Mouse (Mus musculus) kidney, postnatal 25 days (tissue): ENCODE data around the gene Aebp2.
A peak's percentile ranks its signal among the peaks of the same experiment; 100 is the strongest.

Experiments
- DNase-seq, 2 experiments: peaks; one replicate each; pipeline ENCODE4 v3.0.0; 2021; ENCODE audit warnings: mixed read lengths in 2 of 2

Gene Aebp2

DNA sequence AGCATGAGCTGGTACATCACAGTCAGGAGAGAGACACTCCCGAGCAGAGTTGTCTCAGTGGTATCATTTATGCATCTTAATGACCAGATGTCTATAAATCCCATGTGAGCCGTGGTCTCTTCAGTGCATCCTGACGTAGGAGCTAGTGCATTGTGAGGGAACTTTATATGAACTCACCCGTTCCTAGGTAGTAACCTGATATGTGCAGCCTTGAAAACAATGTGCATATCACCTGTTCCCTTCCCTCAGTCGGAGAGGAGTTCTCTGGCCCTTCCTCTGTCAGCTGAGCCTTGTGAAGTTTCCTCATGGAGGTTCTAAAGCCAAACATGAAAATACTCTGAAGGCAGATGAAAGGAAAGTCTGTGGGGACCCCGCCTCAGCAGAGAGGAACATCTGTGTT, 78.8 kb downstream of the Aebp2 start:
- DNase-seq: no peak

DNA sequence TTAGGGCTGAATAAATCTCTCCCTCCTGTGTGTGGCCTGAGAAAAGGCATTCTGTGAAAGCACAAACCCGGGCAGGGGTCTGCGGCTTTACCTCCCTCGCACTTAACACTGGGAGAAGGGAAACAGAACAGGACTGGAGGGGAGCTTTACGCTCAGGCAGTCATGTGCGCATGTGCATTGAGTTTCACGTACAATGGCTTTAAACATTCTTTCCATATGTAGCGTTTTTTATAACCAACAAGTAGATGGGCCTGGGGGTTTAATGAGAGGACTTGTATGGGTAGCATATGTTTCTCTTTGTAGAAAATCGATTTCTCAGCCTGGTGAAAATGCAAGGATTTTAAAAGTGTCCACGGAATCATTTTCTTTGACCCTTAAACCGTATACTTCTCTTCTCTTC, 82.7 kb downstream of the Aebp2 start:
- DNase-seq: no peak

DNA sequence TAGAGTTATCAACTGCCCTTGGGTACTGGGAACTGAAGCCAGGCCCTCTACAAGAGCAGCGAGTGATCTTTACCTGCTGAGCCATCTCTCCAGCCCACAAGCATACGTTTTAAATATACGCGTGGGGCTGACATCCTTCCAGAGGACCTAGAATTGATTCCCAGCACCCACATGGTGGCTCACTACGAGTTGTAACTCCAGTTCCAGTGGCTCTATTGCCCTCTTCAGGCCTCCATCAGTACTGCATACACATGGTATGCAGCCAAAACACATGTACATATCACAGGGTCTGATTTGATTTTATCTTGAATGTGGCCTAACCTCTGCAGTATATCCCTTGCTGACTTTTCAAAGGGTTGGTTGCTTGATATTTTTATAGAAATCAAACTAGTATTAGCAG, 83.6 kb downstream of the Aebp2 start:
- DNase-seq: no peak

DNA sequence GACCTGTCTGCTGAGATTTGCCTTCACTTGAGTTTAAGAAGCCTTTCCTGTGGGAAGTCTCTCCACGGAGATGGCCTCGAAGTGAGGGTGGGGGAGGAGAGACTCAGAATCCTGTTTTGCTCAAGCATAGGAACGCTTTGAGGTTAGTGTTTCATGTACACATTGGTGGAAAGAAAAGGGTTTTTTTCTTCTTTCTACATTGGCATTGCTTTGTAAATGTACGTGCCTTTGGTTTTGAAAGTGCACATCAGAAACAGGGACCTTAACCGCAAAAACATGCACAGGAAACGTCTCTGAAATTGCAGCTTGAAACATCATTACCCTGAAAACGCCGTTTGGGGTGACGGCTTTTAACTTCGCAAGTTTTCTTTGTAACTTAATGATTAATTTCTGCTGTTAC, 85.6 kb downstream of the Aebp2 start:
- DNase-seq: no peak

DNA sequence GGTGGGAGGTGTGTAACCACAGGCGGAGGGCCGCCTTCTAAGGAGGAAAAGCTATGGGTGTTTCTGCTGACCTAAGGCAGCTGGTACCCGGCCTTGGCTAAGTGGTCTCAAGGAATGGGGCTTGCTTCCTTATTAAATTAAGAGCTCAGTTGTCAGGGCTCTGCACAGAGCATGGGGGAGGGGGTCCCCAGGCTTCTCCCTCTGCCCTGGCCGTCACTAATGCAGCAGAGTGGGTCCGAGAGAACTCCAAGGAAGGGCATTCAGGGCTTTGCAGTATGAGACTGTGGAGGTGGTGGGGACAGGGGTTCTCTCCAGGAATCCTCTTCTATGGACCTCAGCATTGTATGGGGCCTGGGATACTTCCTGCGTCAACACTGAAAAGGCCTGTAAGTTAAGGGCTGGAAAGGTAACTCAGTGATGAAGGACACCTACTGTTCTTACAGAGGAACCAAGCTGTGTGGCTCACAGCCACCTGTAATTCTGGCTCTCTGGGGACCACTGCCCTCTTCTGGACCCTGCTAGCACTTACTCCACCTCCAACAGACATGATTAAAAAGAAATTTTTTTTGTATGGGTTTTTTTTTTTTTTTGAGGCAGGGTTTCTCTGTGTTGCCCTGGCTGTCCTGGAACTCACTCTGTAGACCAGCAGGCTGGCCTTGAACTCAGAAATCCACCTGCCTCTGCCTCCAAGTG, 87.1 kb downstream of the Aebp2 start:
- DNase-seq: no peak

DNA sequence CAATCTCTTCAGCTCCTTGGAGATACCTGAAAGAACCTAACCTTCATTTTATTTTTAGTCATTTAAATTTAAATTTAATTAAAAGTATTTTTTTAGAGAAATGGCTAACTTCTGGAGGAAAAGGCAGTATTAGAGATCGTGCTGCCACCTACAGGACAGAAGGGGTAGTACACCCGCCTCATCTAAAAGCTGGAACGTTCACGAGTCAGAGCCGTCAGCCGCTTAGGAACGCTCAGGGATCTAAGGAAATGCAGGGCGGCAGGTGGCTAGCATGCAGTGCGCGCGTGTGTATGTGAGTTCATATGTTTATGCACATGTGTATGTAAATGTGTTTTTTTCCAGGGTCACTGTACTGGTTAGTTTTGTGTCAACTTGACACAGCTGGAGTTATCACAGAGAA, 90.3 kb downstream of the Aebp2 start:
- peak; percentile 65 to 82 for DNase-seq

DNA sequence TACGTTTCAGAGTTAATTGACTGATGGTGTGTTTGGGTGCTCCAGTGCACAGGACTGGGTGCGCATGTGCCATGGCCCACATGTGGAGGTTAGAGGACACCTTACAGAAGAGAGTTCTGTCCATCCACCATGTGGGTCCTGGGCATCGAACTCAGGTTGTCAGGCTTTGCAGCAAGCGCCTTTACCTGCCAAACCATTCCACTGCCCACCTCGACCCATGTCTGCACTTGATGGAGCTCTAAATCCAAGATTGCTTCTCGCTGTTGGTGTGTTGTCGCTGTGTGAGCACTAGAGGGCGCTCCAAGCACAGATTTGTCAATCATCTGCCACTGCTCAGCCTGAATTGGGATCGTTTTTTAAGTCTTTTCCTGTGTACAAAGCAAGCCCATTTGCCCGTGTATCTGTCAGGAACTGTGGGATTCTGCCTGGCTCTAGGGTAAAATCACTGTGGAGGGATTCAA, 92.5 kb downstream of the Aebp2 start:
- DNase-seq: peak; percentile 68 to 73

DNA sequence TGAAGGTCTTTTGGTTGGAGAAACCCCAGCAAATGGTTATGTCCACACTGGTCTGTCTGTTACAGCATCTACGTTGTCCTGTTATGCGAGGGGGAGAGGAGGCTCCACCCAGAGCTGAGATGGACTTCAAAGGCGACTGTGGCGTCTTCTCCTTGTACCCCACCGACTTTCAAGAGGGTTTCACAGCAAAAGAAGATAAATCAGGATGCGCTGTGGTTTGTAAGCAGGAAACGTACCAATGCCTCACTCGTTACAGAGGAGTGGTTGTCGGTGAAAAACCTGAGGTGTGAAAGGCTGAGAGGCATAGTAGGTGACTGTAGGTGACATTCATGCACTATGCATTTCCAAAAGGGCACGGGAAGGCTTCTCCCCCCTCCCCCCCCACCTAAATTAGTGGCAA, 99.6 kb downstream of the Aebp2 start:
- DNase-seq: no peak
